Mouse (Mus musculus) intestine, embryonic 16.5 days (tissue): ENCODE data around the gene Htra2. TPM values are rescaled to one million over a fixed set of nuclear protein-coding genes. Genes with fewer than 3 reads are reported as not detected.

Experiments used
- ATAC-seq: fragments of 200-750 bp; cut with Nextera tagmentation; 2 replicates; pipeline ENCODE4 v1.8.0; 2017; ENCODE audit warnings: moderate TSS enrichment, moderate library complexity
- H3K27ac ChIP-seq: fragments of 300-500 bp; sonication (generic); 2 replicates; pipeline ENCODE4 v1.5.1; 2014; ENCODE audit warnings: mild to moderate bottlenecking, low read length
- H3K27me3 ChIP-seq: fragments of 300-500 bp; sonication (generic); replicated peaks from 2 replicates; pipeline ENCODE4 v1.6.1; 2014; ENCODE audit warnings: low read length, control low read depth, mixed read lengths; ENCODE audit not compliant: control insufficient read depth, insufficient read depth
- H3K36me3 ChIP-seq: fragments of 300-500 bp; sonication (generic); 2 replicates; pipeline ENCODE4 v1.6.1; 2014; ENCODE audit warnings: low read length, control low read depth; ENCODE audit not compliant: control insufficient read depth, insufficient read depth
- H3K4me1 ChIP-seq: fragments of 300-500 bp; sonication (generic); 2 replicates; pipeline ENCODE4 v1.6.1; 2014; ENCODE audit warnings: low read length, control low read depth, mixed read lengths; ENCODE audit not compliant: control insufficient read depth, insufficient read depth
- H3K4me2 ChIP-seq: fragments of 300-500 bp; sonication (generic); 2 replicates; pipeline ENCODE4 v1.6.1; 2014; ENCODE audit warnings: low read depth, low read length, control low read depth
- H3K4me3 ChIP-seq: fragments of 300-500 bp; sonication (generic); 2 replicates; pipeline ENCODE4 v1.5.1; 2014; ENCODE audit warnings: mild to moderate bottlenecking, low read length
- H3K9ac ChIP-seq: fragments of 300-500 bp; sonication (generic); 2 replicates; pipeline ENCODE4 v1.6.1; 2014; ENCODE audit warnings: low read depth, low read length
- H3K9me3 ChIP-seq: fragments of 300-500 bp; sonication (generic); 2 replicates; pipeline ENCODE4 v1.6.1; 2016; ENCODE audit warnings: low read length, control low read depth; ENCODE audit not compliant: control insufficient read depth
- WGBS: fragments of 180-500 bp; shearing (Covaris S2); extraction: QIAGEN DNeasy Blood & Tissue Kit; methylation state at CpG from one replicate; pipeline ENCODE4 v1.1.7; 2014; 5-methylcytosine and 5-hydroxymethylcytosine counted together
- polyA plus RNA-seq: library from polyadenylated mRNA; unstranded; fragments of >200 nt; fragmentation: Nextera tagmentation; extraction: Ambion mirVana; gene quantifications from 2 replicates; pipeline ENCODE4 v1.2.1, GENCODE M21; 2015

Htra2 gene
- polyA plus RNA-seq, 1 experiment from 2014 or later, result 68.5 TPM

DNA sequence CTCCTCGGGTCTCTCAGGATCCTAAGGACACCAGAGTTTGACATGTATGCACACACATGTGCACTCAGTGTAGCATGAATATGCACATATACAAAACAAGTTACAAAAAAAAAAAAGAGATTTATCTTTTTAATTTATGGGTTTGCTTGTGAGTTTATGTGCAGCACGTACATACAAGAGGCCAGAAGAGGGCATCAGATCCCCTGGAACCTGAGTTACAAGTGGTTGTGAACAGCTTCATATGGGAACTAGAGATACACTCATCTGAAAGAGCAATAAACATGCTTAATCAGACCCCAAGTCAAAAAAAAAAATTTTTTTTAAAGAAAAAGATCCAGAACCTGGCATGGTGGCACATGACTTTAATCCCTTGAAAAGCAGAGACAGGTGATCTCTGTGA, 19.9 kb upstream of the Htra2 start:
- Histone ChIP-seq H3K27me3 (peaks cover 54% of the 10 kb centered on the region), H3K36me3 (no peaks in the 10 kb centered on the region), H3K27ac (no peak overlapping the region), H3K4me1 (peaks cover 19% of the 10 kb centered on the region), H3K4me2 (no peak overlapping the region), H3K9ac (no peak overlapping the region), H3K4me3 (no peak overlapping the region), H3K9me3 (no peaks in the 10 kb centered on the region)
- 13% methylated on average over 2 of the region's 2 CpGs for WGBS
- ATAC-seq, result no peak

DNA sequence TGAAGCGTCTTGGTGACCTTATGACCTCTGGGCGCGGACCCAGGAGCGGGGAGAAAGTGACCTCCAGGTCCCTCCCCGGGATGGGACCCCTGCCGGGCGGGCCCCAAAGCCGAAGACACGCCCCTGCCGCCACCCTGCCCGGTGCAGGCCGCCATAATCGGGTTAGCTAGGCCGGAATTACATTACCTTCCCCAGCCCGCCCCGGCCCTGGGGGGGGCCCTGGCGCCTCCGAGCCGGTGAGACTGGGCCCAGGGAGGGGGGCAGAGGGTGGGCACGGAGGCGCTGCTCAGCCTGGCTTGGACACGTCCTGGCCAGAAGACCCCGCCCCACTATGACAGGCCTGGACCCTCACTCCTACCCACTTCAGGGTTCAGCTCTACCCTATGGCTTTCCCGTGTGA, 16.1 kb upstream of the Htra2 start:
- peak overlapping the region; percentile 14; the same call in 1 of the 2 replicates for H3K27ac ChIP-seq
- no peaks in the 10 kb centered on the region for H3K36me3 ChIP-seq
- peak; percentile 52 for ATAC-seq
- peaks cover 89% of the 10 kb centered on the region for H3K27me3 ChIP-seq
- peaks cover 14% of the 10 kb centered on the region for H3K4me1 ChIP-seq
- H3K9ac ChIP-seq, result no peak overlapping the region
- no peaks in the 10 kb centered on the region for H3K9me3 ChIP-seq
- 0 out of 2 replicates have a peak overlapping the region, but pooled peaks have one; percentile 22 for H3K4me2 ChIP-seq
- 1% methylated on average over 23 of the region's 24 CpGs for WGBS
- peak overlapping the region; percentile 41 for H3K4me3 ChIP-seq

- WGBS, result under 1% methylated on average over 53 of the region's 58 CpGs
- H3K27ac ChIP-seq, result peak overlapping the region; percentile 27
- peaks cover 14% of the 10 kb centered on the region for H3K4me1 ChIP-seq
- H3K4me2 ChIP-seq, result peak overlapping the region; percentile 22; the same call in 1 of the 2 replicates
- H3K36me3 ChIP-seq, result no peaks in the 10 kb centered on the region
- peak overlapping the region; percentile 41 for H3K4me3 ChIP-seq
- H3K9me3 ChIP-seq, result no peaks in the 10 kb centered on the region
- peaks cover 89% of the 10 kb centered on the region for H3K27me3 ChIP-seq
- H3K9ac ChIP-seq, result no peak overlapping the region
- ATAC-seq, result peak; percentile 43
These were observed 15.5 kb upstream of the Htra2 start for GRCm38 (mm10) chr6:83070311-83071219.

DNA sequence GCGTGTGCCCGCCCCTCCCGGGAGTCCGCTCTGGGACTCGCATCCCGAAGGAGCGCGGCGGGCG, 15.0 kb upstream of the Htra2 start, which contains the start of gene Tlx2:
Tlx2 (minus strand) TSS at position 47 of the 64 bp plus-strand sequence.
- H3K4me1 ChIP-seq, result peaks cover 14% of the 10 kb centered on the region
- peak within 1 kb of the TSS; percentile 52 for H3K9ac ChIP-seq
- peaks cover 87% of the 10 kb centered on the region for H3K27me3 ChIP-seq
- no peaks in the 10 kb centered on the region for H3K9me3 ChIP-seq
- peak within 1 kb of the TSS; percentile 27 for H3K27ac ChIP-seq
- no peaks in the 10 kb centered on the region for H3K36me3 ChIP-seq
- no peak for ATAC-seq
- peak within 1 kb of the TSS; percentile 47 for H3K4me2 ChIP-seq
- H3K4me3 ChIP-seq, result peak within 1 kb of the TSS; percentile 41
- WGBS, result 0% methylated on average over 10 of the region's 10 CpGs

GRCm38 (mm10) chr6:83069488-83070246, 14.6 kb upstream of the Htra2 start:
- Histone ChIP-seq H3K4me1 (peaks cover 14% of the 10 kb centered on the region), H3K4me2 (peak overlapping the region; percentile 47), H3K9ac (peak overlapping the region; percentile 52), H3K27ac (no peak overlapping the region), H3K36me3 (no peaks in the 10 kb centered on the region), H3K4me3 (peak overlapping the region; percentile 41), H3K9me3 (no peaks in the 10 kb centered on the region), H3K27me3 (peaks cover 89% of the 10 kb centered on the region)
- 1% methylated on average over 66 of the region's 69 CpGs for whole genome bisulfite sequencing
- peak; percentile 5; the same call in 1 of the 2 replicates for ATAC-seq

DNA sequence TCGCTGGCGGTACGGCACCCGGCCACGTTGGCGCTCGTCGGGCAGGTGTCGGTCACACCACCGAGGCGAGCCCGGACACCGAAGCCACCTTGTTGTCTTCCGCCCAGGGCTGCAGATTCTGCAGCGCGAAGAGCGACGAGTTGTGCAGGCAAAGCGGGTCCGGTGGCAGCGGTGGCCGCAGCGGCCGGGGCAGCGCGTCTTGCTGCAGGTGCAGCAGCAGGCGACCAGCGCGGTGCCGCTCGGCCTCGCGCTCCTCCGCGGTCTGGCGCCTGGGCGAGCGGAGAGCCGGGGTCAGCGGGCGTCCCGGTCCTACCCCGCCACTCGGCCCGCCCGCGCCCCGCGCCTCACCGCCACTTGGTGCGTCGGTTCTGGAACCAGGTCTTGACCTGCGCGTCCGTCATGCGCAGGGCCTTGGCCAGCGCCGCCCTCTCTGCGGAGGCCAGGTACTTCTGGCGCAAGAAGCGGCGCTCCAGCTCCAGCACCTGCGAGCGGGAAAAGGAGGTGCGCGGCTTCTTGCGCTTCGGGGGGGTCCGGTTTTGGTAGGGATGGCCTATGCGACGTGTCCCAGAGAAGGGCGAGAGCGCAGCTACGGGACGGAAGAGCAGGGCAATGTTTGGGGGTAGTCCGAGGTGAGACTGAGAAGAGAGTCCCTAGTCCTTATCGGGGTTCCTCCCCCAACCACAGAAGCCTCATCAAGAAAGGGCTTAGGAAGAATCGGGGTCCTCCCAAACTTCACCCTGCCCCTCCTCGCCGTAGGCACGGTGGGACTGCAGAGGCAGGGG, 13.8 kb upstream of the Htra2 start:
- H3K27me3 ChIP-seq, result peaks cover 91% of the 10 kb centered on the region
- peak overlapping the region; percentile 47 for H3K4me2 ChIP-seq
- H3K27ac ChIP-seq, result no peak overlapping the region
- no peaks in the 10 kb centered on the region for H3K36me3 ChIP-seq
- ATAC-seq, result no peak; the same call in 1 of the 2 replicates
- WGBS, result under 1% methylated on average over 81 of the region's 81 CpGs
- peak overlapping the region; percentile 41 for H3K4me3 ChIP-seq
- H3K4me1 ChIP-seq, result peaks cover 14% of the 10 kb centered on the region
- H3K9me3 ChIP-seq, result no peaks in the 10 kb centered on the region
- H3K9ac ChIP-seq, result peak overlapping the region; percentile 32; the same call in 1 of the 2 replicates

- no peaks in the 10 kb centered on the region for H3K36me3 ChIP-seq
- no peak for ATAC-seq
- peaks cover 90% of the 10 kb centered on the region for H3K27me3 ChIP-seq
- H3K9ac ChIP-seq, result 0 out of 2 replicates have a peak overlapping the region, but pooled peaks have one; percentile 32
- peak overlapping the region; percentile 41 for H3K4me3 ChIP-seq
- H3K27ac ChIP-seq, result no peak overlapping the region
- H3K4me1 ChIP-seq, result peaks cover 14% of the 10 kb centered on the region
- H3K4me2 ChIP-seq, result peak overlapping the region; percentile 47; the same call in 1 of the 2 replicates
- no peaks in the 10 kb centered on the region for H3K9me3 ChIP-seq
- 10% methylated on average over 8 of the region's 8 CpGs for WGBS
These were observed 13.1 kb upstream of the Htra2 start for GRCm38 (mm10) chr6:83068221-83068620.

DNA sequence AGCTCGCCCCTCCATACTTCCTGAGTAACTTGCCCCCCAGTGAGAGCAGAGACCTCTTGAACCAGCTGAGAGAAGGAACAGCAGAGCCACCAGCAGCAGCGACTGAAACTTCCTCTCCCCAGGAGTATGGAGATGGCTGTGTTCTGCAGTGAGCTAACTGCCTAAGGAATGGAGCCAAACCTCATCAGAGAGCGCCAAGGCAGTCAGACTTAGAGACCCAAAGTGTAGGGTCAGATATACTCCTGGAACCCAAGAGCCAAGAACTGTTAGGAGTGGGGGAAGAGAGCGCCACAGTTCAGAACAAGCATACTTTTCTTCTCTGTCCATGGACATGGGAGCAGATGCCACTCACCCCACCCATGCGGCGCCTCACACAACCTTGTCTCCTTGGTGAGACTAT, 11.4 kb upstream of the Htra2 start:
- ATAC-seq, result no peak
- 38% methylated on average over 6 of the region's 6 CpGs for WGBS
- H3K4me3 ChIP-seq, result no peak overlapping the region
- no peaks in the 10 kb centered on the region for H3K9me3 ChIP-seq
- no peak overlapping the region for H3K9ac ChIP-seq
- H3K36me3 ChIP-seq, result no peaks in the 10 kb centered on the region
- H3K27ac ChIP-seq, result no peak overlapping the region
- H3K4me2 ChIP-seq, result no peak overlapping the region
- peaks cover 86% of the 10 kb centered on the region for H3K27me3 ChIP-seq
- peaks cover 12% of the 10 kb centered on the region for H3K4me1 ChIP-seq

GRCm38 (mm10) chr6:83065995-83066394, 10.9 kb upstream of the Htra2 start:
- H3K27ac ChIP-seq, result no peak overlapping the region
- 39% methylated on average over 8 of the region's 8 CpGs for WGBS
- H3K4me2 ChIP-seq, result no peak overlapping the region
- no peaks in the 10 kb centered on the region for H3K36me3 ChIP-seq
- no peak for ATAC-seq
- H3K9ac ChIP-seq, result no peak overlapping the region
- no peak overlapping the region for H3K4me3 ChIP-seq
- peaks cover 85% of the 10 kb centered on the region for H3K27me3 ChIP-seq
- peaks cover 8% of the 10 kb centered on the region for H3K4me1 ChIP-seq
- no peaks in the 10 kb centered on the region for H3K9me3 ChIP-seq
